Mouse (Mus musculus): ENCODE measurements around the gene Rab11fip3.

DNA sequence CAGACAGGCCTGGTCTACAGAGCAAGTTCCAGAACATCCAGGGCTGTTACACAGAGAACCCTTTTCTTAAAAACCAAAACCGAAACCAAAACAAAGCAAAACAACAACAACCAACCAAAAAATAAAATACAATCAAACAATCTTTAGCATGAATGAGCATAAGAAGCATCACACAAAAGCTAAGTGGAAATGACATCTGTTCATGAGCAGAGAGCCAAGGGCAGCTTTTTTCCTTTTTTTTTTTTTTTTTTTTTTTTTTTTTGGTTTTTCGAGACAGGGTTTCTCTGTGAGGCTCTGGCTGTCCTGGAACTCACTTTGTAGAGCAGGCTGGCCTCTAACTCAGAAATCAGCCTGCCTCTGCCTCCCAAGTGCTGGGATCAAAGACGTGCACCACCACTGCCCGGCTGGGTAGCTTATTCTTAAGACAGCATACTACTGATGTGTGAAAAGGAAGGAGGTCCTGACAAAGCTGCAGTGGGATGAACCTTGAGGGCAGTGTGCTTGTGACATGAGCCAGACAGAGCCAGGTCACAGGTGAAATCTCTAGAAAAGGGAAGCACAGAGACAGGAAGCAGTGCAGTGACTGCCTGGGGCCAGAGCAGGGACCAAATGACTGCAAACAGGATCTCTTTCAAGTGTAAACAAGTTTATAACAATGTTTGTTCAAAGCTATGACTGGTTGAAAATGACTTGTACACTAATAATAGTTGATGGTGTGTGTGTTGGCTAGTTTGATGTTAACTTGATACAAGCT lies 98.2 kb downstream of the Rab11fip3 start:
- TF ChIP-seq GATA1 (IDR thresholded peaks at IDR 0.05; ENCODE audit: borderline replicate concordance, low read length) (no peak), FLI1 (IDR thresholded peaks at IDR 0.05; ENCODE audit: low read length) (no peak)
